Mouse (Mus musculus) 416B (cell line): ENCODE measurements around the gene H2-M10.2.

Experiments
- DNase-seq: peaks from one replicate; pipeline ENCODE4 v3.0.0; 2011; ENCODE audit warnings: low read depth

The H2-M10.2 gene

DNA sequence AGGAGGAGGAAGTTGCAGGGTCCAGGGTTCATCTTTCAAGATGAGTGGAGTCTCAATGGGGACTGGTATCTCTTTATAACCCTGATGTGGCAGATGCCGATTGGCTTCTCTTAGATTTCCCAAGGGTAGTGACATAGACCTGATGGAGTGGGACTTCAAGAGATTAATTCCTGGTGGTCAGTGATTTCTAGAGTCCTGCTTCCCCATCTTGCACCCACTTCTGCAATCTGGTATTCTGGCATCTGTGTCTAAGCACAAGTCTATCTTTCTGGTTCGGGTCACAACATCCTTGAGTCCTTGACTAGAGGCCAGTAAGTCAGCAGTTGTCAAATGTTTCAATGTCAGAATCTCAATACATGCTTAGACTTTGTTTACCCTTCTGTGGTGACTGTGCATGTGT is at the start of gene H2-M10.2:
Gene H2-M10.2 (minus strand): TSS at position 101 of the 400 bp plus-strand sequence.
- DNase-seq: no peak

DNA sequence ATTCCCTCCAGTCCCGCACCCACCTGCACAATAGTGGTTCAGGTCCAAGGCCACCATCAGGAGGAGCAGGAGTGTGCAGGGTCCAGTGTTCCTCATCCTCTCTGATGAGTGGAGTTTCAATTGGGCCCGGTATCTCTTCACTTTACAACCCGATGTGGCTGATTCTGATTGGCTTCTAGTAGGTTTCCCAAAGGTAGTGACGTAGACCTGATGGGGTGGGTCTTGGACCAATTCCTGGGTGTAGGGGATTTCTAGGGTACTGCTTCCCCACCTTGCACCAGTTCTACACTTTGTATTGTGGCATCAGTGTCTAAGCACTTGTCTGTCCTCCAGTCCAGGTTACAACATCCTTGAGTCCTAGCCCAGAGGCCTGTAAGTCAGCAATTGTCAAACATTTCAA is 39.8 kb upstream of the H2-M10.2 start, which contains the start of gene H2-M10.1:
Gene H2-M10.1 (minus strand): TSS at position 101 of the 400 bp plus-strand sequence.
- no peak for DNase-seq

DNA sequence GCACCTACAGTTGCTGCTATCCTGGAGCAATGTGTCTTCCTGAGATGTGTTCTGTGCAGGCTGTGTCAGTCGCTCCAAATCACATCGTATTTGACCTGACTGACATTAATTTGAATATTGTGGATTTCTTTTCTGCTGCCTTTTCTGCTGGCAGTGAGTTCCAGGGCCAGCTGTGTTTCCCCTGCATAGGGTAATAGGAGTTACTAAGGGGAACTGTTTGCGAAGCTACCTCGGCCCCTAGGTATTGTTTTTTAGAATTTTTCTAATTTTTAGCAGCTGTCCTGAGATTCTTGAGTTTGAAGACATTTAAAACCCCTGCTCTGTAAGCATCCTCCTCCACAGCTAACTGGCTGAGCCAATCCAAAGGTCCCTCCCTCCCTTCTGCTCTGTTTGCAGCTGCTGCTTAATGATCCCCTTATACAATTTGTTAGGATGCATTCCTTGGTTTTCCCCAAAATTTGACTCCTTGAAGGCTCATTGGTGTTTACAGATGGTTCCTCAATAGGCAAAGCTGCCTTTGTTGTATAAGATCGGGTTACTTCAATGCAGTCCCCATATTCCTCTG is 29.5 kb upstream of the H2-M10.2 start:
- DNase-seq: no peak

DNA sequence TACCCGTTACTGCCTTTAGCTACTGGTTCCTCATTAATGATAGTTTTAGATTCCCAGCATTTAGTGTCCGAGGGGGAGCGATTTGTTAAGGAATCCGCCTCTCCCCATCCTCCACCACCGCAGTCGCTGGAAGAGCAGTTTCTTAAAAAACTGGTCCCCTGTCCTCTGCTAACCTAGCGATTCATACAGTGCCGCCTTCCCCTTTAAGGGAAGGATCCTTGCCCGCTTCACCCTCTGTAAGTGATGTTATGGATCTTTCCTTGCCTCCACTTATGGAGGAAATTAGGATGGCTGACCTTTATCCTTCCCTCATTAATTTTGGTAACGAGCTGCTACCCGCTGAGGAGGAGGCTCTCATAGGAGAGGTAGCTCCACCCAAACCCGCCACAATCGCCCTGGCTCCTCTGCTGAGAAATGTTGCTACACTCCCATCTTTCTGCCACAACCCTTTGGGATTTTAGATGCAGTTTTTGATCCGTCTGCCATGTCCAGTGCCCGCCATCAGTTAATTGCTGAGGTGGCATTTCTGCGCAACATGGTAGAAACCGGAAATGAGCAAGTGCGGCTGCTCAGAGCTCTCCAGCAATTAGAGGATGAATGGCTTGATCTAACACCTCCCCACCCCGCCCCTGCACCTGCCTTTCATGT is 28.9 kb upstream of the H2-M10.2 start:
- DNase-seq: no peak

DNA sequence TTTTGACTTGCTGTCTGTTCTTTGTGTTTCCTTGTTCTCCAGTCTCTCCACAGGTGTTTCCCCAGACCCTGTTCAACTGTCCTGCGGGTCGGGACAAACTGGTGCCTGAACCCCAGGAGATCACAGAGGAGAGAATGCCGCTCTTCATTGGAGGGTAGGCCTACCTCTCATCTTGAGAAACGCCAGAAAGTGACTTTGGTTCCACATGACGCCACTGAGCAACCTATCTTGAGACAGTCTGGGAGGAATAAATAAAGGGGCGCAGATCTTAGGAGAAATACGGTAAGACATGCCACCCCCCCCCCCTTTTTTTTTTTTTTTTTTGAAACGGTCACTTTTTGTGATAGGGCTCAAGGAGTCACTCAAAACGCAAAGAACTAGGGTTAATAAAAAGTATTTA is 28.2 kb upstream of the H2-M10.2 start:
- DNase-seq: no peak

DNA sequence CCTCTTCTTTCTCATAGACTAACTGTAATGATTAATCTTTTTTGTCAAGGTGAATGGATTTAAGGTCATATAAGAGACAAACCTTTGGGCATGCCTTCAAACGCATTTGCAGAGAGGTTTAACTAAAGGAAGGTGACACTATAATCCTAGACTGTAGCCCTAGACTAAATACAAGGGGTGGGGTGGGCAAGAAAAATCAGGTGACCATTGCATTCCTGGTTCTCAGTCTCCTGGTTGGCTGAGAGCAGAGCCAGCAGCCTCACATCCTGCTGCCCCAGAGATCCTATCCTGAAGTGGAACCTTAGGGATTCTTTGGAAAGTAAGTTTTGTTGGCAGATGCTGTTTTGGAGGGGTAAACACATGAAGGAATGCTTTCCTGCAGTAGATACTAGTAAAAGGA is 23.0 kb upstream of the H2-M10.2 start:
- no peak for DNase-seq

DNA sequence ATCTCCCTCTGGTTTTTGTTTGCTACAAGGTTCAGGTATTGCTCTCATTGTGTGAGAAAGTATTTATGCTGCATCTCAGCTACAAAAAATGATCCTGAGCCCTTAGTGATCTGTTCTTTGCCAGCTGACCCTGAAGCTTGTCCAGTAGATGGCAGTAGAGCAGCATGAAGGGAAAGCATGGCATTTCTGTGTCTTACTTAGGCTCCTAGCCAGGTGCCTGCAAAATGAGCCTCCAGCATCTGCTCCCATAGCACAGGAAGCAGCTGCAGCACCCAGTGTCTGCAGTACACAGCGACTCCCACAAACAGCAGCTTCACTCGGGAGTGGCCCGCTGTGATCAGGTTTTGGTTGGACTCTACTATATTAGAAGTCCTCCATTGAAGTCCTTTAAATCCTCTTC is 22.6 kb upstream of the H2-M10.2 start:
- peak; percentile 73 for DNase-seq

DNA sequence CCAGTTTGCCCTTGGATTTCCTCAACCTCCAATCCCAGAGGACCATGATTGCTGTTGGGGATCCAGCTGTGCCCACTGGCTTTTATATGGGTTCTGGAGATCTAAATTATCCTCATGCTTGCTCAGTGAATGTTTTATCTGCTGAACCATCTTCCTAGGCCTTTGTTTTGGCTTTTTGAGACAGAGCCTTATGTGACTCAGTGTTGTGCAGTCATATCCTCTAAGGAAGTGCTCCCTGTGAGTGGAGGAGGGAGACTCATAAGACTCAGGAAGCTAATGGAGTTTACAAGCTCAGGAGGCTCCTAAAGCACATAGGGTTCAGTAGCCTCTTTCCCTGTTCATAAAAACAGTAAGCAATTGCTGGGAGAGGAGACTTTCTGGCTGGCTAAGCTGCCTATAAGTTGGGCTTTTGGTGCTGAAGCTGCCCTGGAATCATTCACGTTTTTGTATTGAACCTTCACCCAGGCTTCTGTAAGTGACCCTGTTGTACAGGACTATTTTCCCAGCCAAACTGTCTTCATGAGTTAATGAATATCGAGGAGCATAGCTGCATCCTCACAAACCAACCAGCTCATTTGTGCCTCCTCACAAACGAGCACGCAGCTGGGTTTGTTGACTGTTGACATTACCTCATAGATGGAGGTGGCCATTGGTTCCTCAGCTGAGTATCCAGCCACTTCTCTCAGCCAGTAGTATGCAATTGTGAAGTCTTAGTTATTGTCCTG is 4.6 kb downstream of the H2-M10.2 start:
- DNase-seq: peak; percentile 67

DNA sequence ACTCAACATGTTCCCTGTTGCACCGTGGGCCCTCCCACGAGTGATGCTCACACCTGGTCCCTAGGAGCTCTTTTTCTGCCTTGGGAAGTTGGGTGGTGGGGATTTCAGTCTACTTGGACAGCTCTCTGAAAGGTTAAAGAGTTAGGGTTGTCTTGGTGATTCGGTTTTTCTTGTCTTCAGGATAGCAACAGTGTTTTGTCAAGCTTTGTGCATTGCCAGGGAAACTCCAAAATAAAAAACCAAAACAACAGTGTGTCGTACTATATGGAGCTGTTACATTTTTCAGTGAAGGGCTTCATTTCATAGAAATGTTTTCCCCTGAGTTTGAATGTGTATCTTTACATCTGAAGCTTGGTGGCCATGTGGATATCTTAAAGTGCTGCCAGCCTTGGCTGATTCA is 11.5 kb downstream of the H2-M10.2 start:
- DNase-seq: no peak

DNA sequence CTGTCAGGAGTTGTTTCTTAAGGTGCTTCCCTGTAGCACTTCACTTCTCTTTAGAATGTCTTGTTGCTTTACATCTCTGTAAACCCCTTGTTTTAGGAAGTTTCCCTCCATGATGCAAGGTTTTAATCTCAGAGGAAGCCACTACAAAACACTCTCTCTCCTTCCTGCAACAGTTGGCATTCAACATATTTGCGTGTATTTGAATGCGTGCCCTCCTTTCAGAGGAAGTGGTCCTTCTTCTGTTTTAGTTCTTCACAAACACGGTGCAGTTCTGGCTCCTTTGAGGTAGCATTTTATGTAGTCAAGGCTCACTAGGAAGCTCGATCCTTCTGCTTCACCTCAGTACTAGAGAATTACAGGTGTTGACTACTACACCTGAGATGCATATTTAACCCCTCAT is 12.5 kb downstream of the H2-M10.2 start:
- DNase-seq: no peak

DNA sequence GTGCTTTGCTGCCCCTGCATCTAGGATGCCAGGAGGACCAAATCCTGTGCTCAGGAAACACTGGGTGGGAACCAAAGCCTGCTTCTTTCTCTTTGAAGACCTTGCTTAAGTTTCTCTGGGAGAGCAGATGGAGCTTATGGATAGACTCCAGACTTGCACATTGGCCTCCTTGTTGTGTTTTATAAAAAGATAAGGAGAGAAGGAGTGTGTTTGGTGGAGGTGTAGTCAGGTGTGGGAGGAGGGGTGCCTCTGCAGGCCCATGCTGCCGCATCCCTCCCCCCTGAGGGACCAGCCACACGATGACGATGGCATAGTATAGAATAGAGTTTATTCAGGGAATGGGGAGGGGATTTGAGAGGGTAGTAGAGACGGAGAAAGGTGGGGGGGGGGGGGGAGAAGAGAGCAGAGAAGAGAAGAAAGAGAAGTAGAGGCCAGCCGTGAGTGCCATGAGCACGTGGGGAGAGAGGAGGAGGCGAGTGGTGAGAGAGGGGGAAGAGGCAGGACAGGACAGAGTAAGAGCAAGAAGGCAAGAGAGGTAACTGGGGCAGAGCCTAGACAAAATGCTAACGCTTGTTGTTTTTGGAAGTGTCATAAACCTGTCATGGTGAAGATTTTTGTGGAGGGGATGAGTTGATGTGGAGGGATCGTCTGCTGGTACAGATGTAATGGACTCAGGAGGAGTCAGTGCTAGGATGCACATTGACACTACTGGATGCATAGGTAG is 13.5 kb downstream of the H2-M10.2 start:
- no peak for DNase-seq

DNA sequence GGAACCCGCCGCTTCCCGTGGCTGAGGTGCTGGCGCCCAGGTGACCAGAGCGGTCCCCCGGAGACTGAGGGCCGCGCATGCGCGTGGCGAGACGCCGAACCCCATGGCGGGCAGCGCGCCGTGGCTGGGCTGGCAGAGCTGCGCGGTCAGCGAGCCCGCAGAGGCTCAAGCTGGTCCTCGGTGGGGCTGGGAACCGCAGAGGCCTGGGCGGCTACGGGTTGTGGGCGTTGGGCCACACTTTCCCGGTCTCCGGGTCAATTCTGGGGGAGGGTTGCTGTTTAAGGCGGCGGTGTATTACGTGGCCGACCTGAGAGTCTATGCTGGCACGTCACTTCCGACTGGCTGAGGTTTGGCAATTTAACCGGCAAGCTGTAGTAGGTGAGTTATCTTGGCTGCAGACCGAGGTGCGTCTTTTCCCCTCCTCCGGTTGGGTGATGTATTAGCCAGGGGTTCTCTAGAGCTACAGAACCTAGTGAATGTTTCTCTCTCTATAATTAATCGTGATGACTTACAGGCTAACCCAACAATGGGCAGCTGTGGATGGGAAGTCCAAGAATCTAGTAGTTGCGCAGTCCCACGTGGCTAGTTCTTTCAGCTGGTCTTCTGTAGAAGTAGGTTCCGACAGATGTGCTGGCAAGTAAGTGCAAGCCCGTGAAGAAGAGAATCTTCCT is 14.6 kb downstream of the H2-M10.2 start, which contains the start of gene Trim39:
Gene Trim39 (minus strand): TSS at position 662 of the 671 bp plus-strand sequence.
- DNase-seq: peak; percentile 89

DNA sequence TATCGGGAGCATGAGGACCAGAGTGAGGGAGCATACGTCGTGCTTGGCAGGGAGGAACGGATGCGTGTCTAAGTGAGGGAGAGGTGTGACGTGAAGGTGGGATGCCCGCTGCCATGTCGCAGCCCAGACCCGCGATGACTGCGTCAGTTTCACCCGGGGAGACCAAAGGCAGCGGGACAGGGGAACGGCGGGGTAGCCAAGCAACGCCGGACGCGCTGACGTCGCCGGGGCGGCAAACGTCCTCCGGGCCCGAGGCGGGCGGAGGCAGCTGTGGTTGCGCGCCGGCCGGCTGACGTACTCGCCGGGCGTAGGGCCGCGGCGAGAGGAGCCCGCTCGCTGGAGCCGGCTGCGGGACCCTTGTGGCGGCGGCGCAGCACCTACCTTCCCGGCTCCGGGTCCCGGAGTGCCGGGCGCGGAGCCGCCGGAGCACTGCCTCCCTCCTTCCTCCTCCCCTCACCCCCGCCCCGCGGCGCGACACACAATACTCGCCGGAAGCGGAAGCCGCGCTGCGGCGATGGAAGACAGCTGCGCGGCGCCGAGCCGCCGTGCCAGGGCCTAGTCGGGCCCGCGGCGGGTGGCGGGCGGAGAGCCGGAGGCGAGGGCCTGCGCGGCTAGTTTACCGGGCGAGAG is 15.2 kb downstream of the H2-M10.2 start:
- peak; percentile 78 for DNase-seq

DNA sequence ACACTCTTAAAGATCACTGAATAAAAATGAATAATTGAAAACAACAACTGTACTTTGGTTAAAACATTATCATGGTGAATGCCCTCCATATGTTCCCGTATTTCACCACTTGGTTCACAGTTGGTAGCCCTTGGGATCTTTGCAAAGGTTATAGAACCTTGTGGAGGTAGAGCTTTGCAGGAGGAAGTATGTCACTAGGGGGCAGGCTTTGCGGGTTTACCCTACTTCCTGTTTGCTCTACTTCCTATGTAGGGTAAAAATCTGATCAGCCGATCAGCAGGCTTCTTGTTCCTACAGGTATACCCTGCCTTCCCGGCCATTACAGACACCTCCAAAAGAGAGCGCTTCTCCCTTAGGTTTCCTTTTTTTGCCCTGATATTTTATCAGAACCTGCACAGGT is 20.5 kb downstream of the H2-M10.2 start:
- peak; percentile 67 for DNase-seq

DNA sequence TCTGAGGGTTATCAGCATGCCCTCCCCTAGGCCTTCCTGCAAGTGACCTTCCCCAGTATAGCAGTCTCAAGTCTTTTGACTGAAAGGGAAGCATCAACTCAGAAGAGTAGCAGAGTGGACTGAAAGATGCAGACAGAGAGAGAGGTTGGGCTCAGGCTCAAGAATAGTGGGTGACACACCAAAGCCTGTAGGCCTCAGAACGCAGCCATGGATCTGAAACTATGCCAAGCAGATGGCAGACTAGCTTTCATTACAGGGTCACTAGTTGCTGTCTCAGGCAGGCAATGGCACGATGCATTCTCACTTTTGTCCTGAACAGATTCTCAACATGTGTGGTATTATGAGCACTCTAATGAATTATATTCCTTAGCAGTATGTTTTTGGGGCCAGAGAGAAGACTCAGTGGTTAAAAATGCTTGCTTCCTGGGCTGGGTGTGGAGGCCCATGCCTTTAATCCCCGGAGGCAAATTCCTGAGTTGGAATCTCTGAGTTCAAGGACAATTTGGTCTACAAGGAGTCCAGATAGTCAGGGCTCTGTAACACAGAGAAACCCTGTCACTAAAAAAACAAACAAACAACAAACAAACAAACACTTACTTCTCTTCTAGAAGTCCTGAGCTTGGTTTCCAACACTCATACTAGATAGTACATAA is 21.9 kb downstream of the H2-M10.2 start:
- DNase-seq: no peak

DNA sequence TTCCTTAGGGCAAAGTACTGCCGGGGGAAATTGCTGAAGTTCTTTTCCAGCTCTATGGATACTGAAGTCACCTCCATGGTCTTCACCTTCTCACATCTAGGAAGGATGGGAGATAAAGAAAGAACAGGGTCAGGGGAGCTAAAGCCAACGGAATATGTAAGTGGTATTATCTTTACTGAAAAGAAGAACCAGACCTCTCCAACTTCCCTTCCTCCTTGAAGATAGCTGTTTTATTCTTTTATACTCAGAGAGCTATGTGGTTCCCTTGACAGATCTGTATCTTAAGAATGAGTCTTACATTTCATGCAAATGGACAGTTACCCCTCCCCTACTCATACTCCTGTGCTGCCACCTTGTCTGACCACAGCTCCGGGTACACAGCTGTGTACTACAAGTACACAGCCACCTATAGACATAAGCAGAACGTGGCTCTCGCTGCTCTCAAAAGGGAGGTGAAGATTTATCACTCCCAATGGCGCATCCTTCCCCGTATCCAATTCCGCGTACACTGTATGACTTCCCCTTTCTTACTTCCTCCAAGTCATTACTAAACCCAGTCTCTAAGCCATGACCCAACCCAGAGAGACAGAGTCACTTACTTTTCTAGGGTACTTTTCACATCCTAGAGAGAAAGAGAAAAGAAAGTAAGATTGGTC is 24.7 kb downstream of the H2-M10.2 start:
- DNase-seq: peak; percentile 55

DNA sequence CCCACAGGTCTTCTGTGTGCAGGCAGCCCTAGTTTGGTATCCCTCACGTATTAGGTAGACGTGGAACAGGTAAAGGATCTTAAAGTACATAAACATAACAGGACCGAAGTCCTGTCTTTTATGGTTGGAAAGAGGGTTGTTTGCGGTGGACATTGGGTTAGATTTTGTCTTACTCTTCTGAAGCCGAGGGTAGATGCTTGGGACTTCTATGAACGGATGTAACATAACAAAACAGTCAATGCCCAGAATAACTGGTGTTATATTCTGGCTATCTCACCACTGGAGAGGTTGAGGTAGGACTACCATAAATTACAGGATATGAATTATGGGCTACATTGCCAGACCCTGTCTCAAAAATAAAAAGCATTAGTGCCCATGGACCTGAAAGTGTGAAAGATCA is 28.3 kb downstream of the H2-M10.2 start, which contains the start of gene Rpp21:
Gene Rpp21 (minus strand): TSS at position 101 of the 400 bp plus-strand sequence.
- DNase-seq: no peak

DNA sequence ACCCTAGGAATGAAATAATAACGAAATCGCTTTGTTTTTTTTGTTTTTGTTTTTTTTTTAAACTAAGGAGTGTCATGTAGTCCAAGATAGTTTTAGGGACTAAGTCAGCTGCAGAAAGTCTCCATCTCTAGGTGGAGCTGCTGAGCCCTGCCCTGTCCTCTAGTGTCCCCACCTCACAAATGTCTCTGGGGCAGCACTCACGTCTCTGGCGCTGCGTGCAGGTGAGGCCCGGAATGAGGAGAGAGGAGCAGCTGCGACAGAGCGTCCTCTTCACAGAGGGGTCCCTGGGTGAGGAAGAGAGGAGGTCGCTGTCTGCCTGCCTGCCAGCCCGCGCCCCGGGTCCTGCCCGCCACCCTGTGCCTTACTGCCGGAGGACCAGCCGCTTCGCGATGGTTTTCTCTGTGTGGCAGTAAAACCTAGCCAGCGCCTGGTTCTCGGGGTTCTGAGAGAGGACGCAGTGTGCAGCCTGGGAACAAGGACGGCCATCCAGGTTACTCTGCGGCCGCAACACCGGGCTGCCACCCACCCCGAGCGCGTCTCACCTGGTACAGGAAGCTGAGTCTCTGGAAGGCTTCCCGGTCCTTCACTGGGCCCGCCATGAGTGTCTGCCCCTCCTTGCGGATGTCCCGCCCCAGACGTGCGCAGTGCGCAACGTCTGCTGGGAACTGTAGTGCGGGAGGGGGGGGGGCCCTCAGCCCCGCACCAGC is 28.9 kb downstream of the H2-M10.2 start:
- DNase-seq: peak; percentile 66

DNA sequence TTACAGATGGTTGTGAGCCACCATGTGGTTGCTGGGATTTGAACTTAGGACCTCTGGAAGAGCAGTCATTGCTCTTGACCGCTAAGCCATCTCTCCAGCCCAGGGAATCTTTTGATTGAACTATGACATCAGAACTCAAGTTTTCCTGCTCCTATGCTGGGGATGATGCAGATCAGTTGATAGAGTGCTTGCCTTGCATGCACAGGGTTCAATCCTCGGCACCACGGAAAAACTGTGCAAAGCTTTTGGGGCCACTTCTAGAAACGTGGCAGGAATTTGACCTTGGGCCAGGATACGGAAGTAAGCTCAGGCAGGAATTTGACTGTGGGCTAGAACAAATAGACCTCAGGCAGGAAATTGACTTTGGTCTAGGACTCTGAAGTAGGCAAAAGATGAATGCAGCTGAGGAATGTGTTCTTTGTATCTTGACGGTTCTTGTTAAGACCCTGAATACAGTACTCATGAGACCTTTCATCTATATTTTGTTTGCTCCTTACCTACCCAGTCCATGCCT is 33.1 kb downstream of the H2-M10.2 start:
- peak; percentile 33 for DNase-seq
